Mouse (Mus musculus): ENCODE measurements around the gene Arhgef11. TPM values are rescaled to one million over a fixed set of nuclear protein-coding genes. Genes with fewer than 3 reads are reported as not detected.

Arhgef11 gene
- polyA plus RNA-seq, 1 experiment from 2014 or later, result 6.1 TPM

- WGBS, result 51% methylated on average over 5 of the region's 5 CpGs
- Histone ChIP-seq H3K9me3 (ENCODE audit: control insufficient read depth, low read length) (no peaks in the 10 kb centered on the region), H3K27ac (replicated peaks) (no peak overlapping the region), H3K27me3 (ENCODE audit: control insufficient read depth, insufficient read depth, low read length) (no peaks in the 10 kb centered on the region), H3K4me2 (replicated peaks; ENCODE audit: low read depth) (no peak overlapping the region), H3K36me3 (ENCODE audit: control insufficient read depth, insufficient read depth, low read length) (no peaks in the 10 kb centered on the region), H3K4me1 (replicated peaks; ENCODE audit: control insufficient read depth, insufficient read depth) (no peaks in the 10 kb centered on the region), H3K4me3 (ENCODE audit: low read depth, low read length) (no peak overlapping the region), H3K9ac (ENCODE audit: low read length) (no peak overlapping the region)
- no peak for ATAC-seq (ENCODE audit: low FRiP score, low TSS enrichment)
- DNase-seq (ENCODE audit: low spot score), result no peak
- TF ChIP-seq CTCF (IDR thresholded peaks at IDR 0.05; ENCODE audit: low read depth) (no peak), EP300 (optimal IDR thresholded peaks at IDR 0.05) (no peak)
Measured at GRCm38 (mm10) chr3:87785156-87785555, 167.8 kb downstream of the Arhgef11 start.

DNA sequence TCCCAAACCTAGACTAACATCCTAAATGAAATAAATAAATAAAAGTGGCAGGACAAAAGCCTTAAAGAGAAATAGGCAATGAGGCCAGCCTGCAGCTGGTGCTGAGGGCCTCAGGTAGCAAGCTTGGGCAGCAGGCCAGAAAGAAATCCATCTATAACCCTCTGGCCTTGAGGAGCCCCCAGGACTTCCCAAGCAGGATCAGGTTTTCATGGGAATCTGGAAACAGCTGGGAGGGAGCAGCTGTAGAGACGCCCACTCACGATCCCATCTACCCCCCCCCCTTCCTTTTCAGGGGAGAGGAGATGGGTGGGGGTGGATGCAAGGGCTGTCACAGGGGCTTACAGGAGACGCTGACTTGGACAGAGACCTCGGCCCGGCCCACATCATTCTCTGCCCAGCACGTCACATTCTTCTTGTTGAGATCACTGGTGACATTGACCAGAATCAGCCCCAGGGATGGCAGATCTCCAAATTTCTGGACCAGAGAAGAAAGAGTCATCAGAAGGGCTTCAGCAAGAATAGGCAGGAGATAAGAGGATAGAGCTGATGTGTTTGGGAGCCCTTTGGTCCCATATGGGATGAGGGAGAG is 168.4 kb downstream of the Arhgef11 start:
- no peak overlapping the region for H3K27ac ChIP-seq (replicated peaks)
- TF ChIP-seq EP300 (optimal IDR thresholded peaks at IDR 0.05) (no peak), CTCF (IDR thresholded peaks at IDR 0.05; ENCODE audit: low read depth) (no peak)
- no peaks in the 10 kb centered on the region for H3K4me1 ChIP-seq (replicated peaks; ENCODE audit: control insufficient read depth, insufficient read depth)
- no peak for ATAC-seq (ENCODE audit: low FRiP score, low TSS enrichment)
- 0 out of 2 replicates have a peak, but pooled peaks cover 4% of the 10 kb centered on the region for H3K27me3 ChIP-seq (ENCODE audit: control insufficient read depth, insufficient read depth, low read length)
- DNase-seq (ENCODE audit: low spot score), result no peak
- no peak overlapping the region for H3K9ac ChIP-seq (ENCODE audit: low read length)
- no peaks in the 10 kb centered on the region for H3K36me3 ChIP-seq (ENCODE audit: control insufficient read depth, insufficient read depth, low read length)
- WGBS, result 31% methylated on average over 6 of the region's 6 CpGs
- H3K4me3 ChIP-seq (ENCODE audit: low read depth, low read length), result no peak overlapping the region
- no peaks in the 10 kb centered on the region for H3K9me3 ChIP-seq (ENCODE audit: control insufficient read depth, low read length)
- no peak overlapping the region for H3K4me2 ChIP-seq (replicated peaks; ENCODE audit: low read depth)

Small RNAs within 50 kb of the gene (microRNA-seq; reads per million reads assigned to microRNA genes)
- not detected for gene Gm24109

Other genes with a start within 250 kb of the Arhgef11 start
- 0.39 and 0.52 TPM in 2 replicates for gene Fcrl1, start 241.2 kb upstream of the Arhgef11 start, polyA plus RNA-seq (2015; fragmentation: Nextera tagmentation; extraction: Ambion mirVana)
- 0.04 TPM in 1 of 2 replicates, not detected in the other for gene Fcrl5, start 181.8 kb upstream of the Arhgef11 start, polyA plus RNA-seq (2015; fragmentation: Nextera tagmentation; extraction: Ambion mirVana)
- 11.8 and 13.6 TPM in 2 replicates for gene Etv3, start 92.2 kb upstream of the Arhgef11 start, polyA plus RNA-seq (2015; fragmentation: Nextera tagmentation; extraction: Ambion mirVana)
- gene Lrrc71, start 131.1 kb downstream of the Arhgef11 start, polyA plus RNA-seq (2015; fragmentation: Nextera tagmentation; extraction: Ambion mirVana), result 0.29 and 0.38 TPM in 2 replicates
- 0.39 and 0.41 TPM in 2 replicates for gene Ntrk1, start 177.6 kb downstream of the Arhgef11 start, polyA plus RNA-seq (2015; fragmentation: Nextera tagmentation; extraction: Ambion mirVana)
- 0.18 and 0.19 TPM in 2 replicates for gene Insrr, start 179.4 kb downstream of the Arhgef11 start, polyA plus RNA-seq (2015; fragmentation: Nextera tagmentation; extraction: Ambion mirVana)
- 6.1 and 6.8 TPM in 2 replicates for gene Pear1, start 206.7 kb downstream of the Arhgef11 start, polyA plus RNA-seq (2015; fragmentation: Nextera tagmentation; extraction: Ambion mirVana)
- 0.08 and 0.11 TPM in 2 replicates for gene Sh2d2a, start 229.2 kb downstream of the Arhgef11 start, polyA plus RNA-seq (2015; fragmentation: Nextera tagmentation; extraction: Ambion mirVana)

Data from stomach, postnatal 0 days (tissue).